Mouse (Mus musculus) heart, adult 2 months (tissue): ENCODE measurements at regions not wholly inside any gene's neighbourhood (a gene's known extent, or its start where the extent isn't known, plus 50 kb on each side); places are given as distances from the start of the nearest gene placed in this dataset.

Experiments
- CTCF ChIP-seq: fragments of 200-600 bp; IDR thresholded peaks from 2 replicates; pipeline ENCODE4 v1.8.1; 2022; ENCODE audit warnings: antibody characterized with exemption, mild to moderate bottlenecking, moderate library complexity
- EP300 ChIP-seq: fragments of 200-500 bp; IDR thresholded peaks from 2 replicates; pipeline ENCODE4 v1.6.1; 2011; ENCODE audit warnings: low read depth, low read length, control low read depth; ENCODE audit not compliant: insufficient read depth
- POLR2A ChIP-seq: fragments of 200-500 bp; IDR thresholded peaks from 2 replicates; pipeline ENCODE4 v1.6.1; 2011; ENCODE audit warnings: mild to moderate bottlenecking, low read depth, low read length, control low read depth; ENCODE audit not compliant: insufficient read depth

- TF ChIP-seq CTCF (no peak), POLR2A (no peak), EP300 (no peak)
These were observed 83.8 kb upstream of the Stmnd1 start for GRCm38 (mm10) chr13:46189726-46190125.
